Mouse (Mus musculus) duodenum, adult 2 months (tissue): ENCODE results near the gene Mxd1. TPM values are rescaled to one million over a fixed set of nuclear protein-coding genes. Genes with fewer than 3 reads are reported as not detected.

ENCODE experiments used
- polyA plus RNA-seq: library from polyadenylated mRNA; depleted of rRNA; stranded (reverse); fragments of >200 nt; gene quantifications from 2 replicates; pipeline ENCODE4 v1.2.3, GENCODE M21; 2012; ENCODE audit warnings: low replicate concordance; rRNA removed

Gene Mxd1
- 41.7 and 183 TPM in 2 replicates for polyA plus RNA-seq

GRCm38 (mm10) chr6:86668580-86669239, at the start of gene Mxd1:
Gene Mxd1, minus strand, starts transcription at chr6:86669161.

GRCm38 (mm10) chr6:86683872-86684654, 15.1 kb upstream of the Mxd1 start, which contains the start of gene Snrnp27:
Gene Snrnp27, minus strand, starts transcription at chr6:86684522.

GRCm38 (mm10) chr6:86627946-86628345, 41.0 kb downstream of the Mxd1 start, which contains the start of gene Asprv1:
Gene Asprv1, plus strand, starts transcription at chr6:86628164.

Other genes with a start within 250 kb of the Mxd1 start
- 2.9 and 3.0 TPM in 2 replicates for gene Gm44790, start 242.5 kb downstream of the Mxd1 start, polyA plus RNA-seq
- 2.6 and 4.9 TPM in 2 replicates for gene C87436, start 230.8 kb downstream of the Mxd1 start, polyA plus RNA-seq
- 283 and 294 TPM in 2 replicates for gene Pcbp1, start 142.8 kb downstream of the Mxd1 start, polyA plus RNA-seq
- gene Asprv1, start 41.0 kb downstream of the Mxd1 start, polyA plus RNA-seq: 0.08 and 0.15 TPM in 2 replicates
- gene Snrnp27, start 15.4 kb upstream of the Mxd1 start, polyA plus RNA-seq: 5.0 and 5.2 TPM in 2 replicates
- 11.0 and 19.8 TPM in 2 replicates for gene Gmcl1, start 64.2 kb upstream of the Mxd1 start, polyA plus RNA-seq
- gene Anxa4, start 124.4 kb upstream of the Mxd1 start, polyA plus RNA-seq: 65.2 and 147 TPM in 2 replicates
- 9.6 and 10.1 TPM in 2 replicates for gene Aak1, start 180.4 kb upstream of the Mxd1 start, polyA plus RNA-seq